ENCODE assay signal across 15 mouse cellular contexts in the genomic region with DNA sequence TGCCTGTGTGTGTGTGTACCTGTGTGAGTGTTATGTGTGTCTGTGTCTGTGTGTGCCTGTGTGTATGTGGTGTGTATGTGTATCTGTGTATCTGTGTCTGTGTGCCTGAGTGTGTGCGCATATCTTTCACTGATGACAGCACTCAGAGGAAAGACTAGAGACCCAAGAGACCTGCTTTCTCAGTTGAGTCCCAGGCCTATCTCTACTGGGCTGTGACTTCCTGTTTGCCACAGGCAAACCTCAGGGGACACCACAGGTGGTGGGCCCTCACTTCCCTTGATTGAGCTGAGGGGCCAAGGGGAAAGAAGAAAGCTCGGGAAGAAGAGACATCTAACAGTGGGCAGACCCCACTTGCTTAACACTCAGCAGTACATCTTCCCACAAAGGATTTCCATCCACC. TPM values are rescaled to one million over a fixed set of nuclear protein-coding genes. Genes with fewer than 3 reads are reported as not detected.
DNase-seq lines count a peak whose midpoint lies in the region; ATAC-seq and TF ChIP-seq lines count a peak whose summit lies in the region.
"Had no signal": no experiment of that assay in that cellular context is flagged by ENCODE, and none has a peak within 500 bp of the region (broad histone marks: within the 10 kb centered on the region; RNA-seq: fewer than 3 reads in every experiment).

No protein-coding gene starts in this region.

- 30% methylated on average over 2 of the region's 2 CpGs for WGBS in liver, postnatal 0 days (ENCODE audit: insufficient replicate concordance)
- WGBS in liver, embryonic 11.5 days = 52% methylated on average over 2 of the region's 2 CpGs
- 58% methylated on average over 2 of the region's 2 CpGs for WGBS in kidney, embryonic 15.5 days

- H3K4me1 ChIP-seq in liver, postnatal 0 days (ENCODE audit: insufficient read depth) = no peaks in the 10 kb centered on the region
- no peaks in the 10 kb centered on the region for H3K4me1 ChIP-seq in liver, embryonic 11.5 days (replicated peaks; ENCODE audit: control insufficient read depth, insufficient read depth, low read length)
- H3K4me1 ChIP-seq in kidney, embryonic 15.5 days = peaks cover 3% of the 10 kb centered on the region; the same call in 1 of the 2 replicates
- H3K4me1 ChIP-seq: heart, embryonic 12.5 days; hindbrain, embryonic 13.5 days; liver, embryonic 12.5 days had no signal

- H3K4me3 ChIP-seq in liver, postnatal 0 days (ENCODE audit: low read depth, low read length) = no peak overlapping the region
- no peak overlapping the region for H3K4me3 ChIP-seq in liver, embryonic 11.5 days (ENCODE audit: low read depth, low read length)
- H3K4me3 ChIP-seq in kidney, embryonic 15.5 days (replicated peaks) = no peak overlapping the region
- H3K4me3 ChIP-seq: heart, embryonic 12.5 days; hindbrain, embryonic 13.5 days; liver, embryonic 12.5 days had no signal

- H3K4me2 ChIP-seq in liver, postnatal 0 days (ENCODE audit: low read depth, low read length) = no peak overlapping the region
- no peak overlapping the region for H3K4me2 ChIP-seq in liver, embryonic 11.5 days
- no peak overlapping the region for H3K4me2 ChIP-seq in kidney, embryonic 15.5 days
- H3K4me2 ChIP-seq: heart, embryonic 12.5 days; hindbrain, embryonic 13.5 days; liver, embryonic 12.5 days had no signal

- peak; percentile 68 for ATAC-seq in liver, postnatal 0 days
- ATAC-seq in liver, embryonic 11.5 days (replicated peaks; ENCODE audit: low FRiP score) = no peak
- peak; percentile 27; the same call in 1 of the 2 replicates for ATAC-seq in megakaryocyte-erythroid progenitor cell, adult 5-6 weeks (replicated peaks; ENCODE audit: low FRiP score, low TSS enrichment, poor library complexity, severe bottlenecking)
- ATAC-seq in kidney, embryonic 15.5 days (replicated peaks; ENCODE audit: low FRiP score) = no peak
- ATAC-seq: intestine, postnatal 0 days; liver, embryonic 12.5 days had no signal

- H3K27ac ChIP-seq in liver, postnatal 0 days (ENCODE audit: low read depth) = peak overlapping the region; percentile 76
- H3K27ac ChIP-seq in liver, embryonic 11.5 days (ENCODE audit: low read depth, low read length) = no peak overlapping the region
- H3K27ac ChIP-seq in kidney, embryonic 15.5 days = no peak overlapping the region
- H3K27ac ChIP-seq: hindbrain, embryonic 13.5 days; liver, embryonic 12.5 days had no signal

- no peaks in the 10 kb centered on the region for H3K27me3 ChIP-seq in liver, postnatal 0 days (ENCODE audit: insufficient read depth, low read length)
- no peaks in the 10 kb centered on the region for H3K27me3 ChIP-seq in liver, embryonic 11.5 days (replicated peaks; ENCODE audit: control insufficient read depth, insufficient read depth, low read length)
- no peaks in the 10 kb centered on the region for H3K27me3 ChIP-seq in kidney, embryonic 15.5 days

- TF ChIP-seq CTCF in liver, postnatal 0 days (IDR thresholded peaks at IDR 0.05; ENCODE audit: low read depth) = no peak

- TF ChIP-seq EP300 in liver, postnatal 0 days (IDR thresholded peaks at IDR 0.05; ENCODE audit: low read depth) = no peak

- H3K9me3 ChIP-seq in liver, postnatal 0 days (ENCODE audit: low read length) = no peaks in the 10 kb centered on the region
- no peaks in the 10 kb centered on the region for H3K9me3 ChIP-seq in liver, embryonic 11.5 days (ENCODE audit: control insufficient read depth, low read length)
- no peaks in the 10 kb centered on the region for H3K9me3 ChIP-seq in kidney, embryonic 15.5 days (replicated peaks)
- H3K9me3 ChIP-seq: heart, embryonic 12.5 days; hindbrain, embryonic 13.5 days; liver, embryonic 12.5 days had no signal

- no peak overlapping the region for H3K9ac ChIP-seq in liver, postnatal 0 days (replicated peaks)
- no peak overlapping the region for H3K9ac ChIP-seq in liver, embryonic 11.5 days (ENCODE audit: low read depth, low read length)
- H3K9ac ChIP-seq in kidney, embryonic 15.5 days = no peak overlapping the region
- H3K9ac ChIP-seq: heart, embryonic 12.5 days; hindbrain, embryonic 13.5 days; liver, embryonic 12.5 days had no signal

- H3K36me3 ChIP-seq in liver, postnatal 0 days (replicated peaks; ENCODE audit: insufficient read depth, low read length) = no peaks in the 10 kb centered on the region
- no peaks in the 10 kb centered on the region for H3K36me3 ChIP-seq in liver, embryonic 11.5 days (ENCODE audit: control insufficient read depth, insufficient read depth, low read length)
- H3K36me3 ChIP-seq in kidney, embryonic 15.5 days = no peaks in the 10 kb centered on the region
- H3K36me3 ChIP-seq: heart, embryonic 12.5 days; hindbrain, embryonic 13.5 days; liver, embryonic 12.5 days had no signal

- peak; percentile 23 for DNase-seq in liver, postnatal 0 days
- no peak for DNase-seq in liver, embryonic 11.5 days (ENCODE audit: low spot score)
- DNase-seq in T-cell, adult 2 months (ENCODE audit: low spot score) = peak; percentile 44
- peak; percentile 45 for DNase-seq in thymus, postnatal 25 days
- DNase-seq in gastrocnemius, postnatal 25 days = no peak
- no peak for DNase-seq in kidney, adult 11 months
- DNase-seq: adrenal gland, postnatal 36 days had no signal

RNA-seq across cellular contexts. Expression of a gene that starts 1.9 kb away (rescaled TPM):
- polyA plus RNA-seq in liver, postnatal 0 days (2015; fragmentation: Nextera tagmentation; extraction: Ambion mirVana) = 8.7 and 9.1 TPM in 2 replicates
- polyA plus RNA-seq in liver, embryonic 11.5 days (2014; fragmentation: Nextera tagmentation; extraction: Ambion mirVana) = 0.13 TPM in 1 of 2 replicates, not detected in the other
- total RNA-seq in megakaryocyte-erythroid progenitor cell, adult 5-6 weeks (2014; fragmentation: Nextera tagmentation) = 1.7 and 16.4 TPM in 2 replicates
- 0.28 TPM in 1 of 2 replicates, not detected in the other for total RNA-seq in megakaryocyte-erythroid progenitor cell, adult 5-6 weeks (2017)
- under 1 TPM in 1 of 2 experiments, not detected in 1; 0.48 TPM for total RNA-seq in gastrocnemius, postnatal 25 days (2021)
- polyA plus RNA-seq in kidney, embryonic 15.5 days (2015; fragmentation: Nextera tagmentation; extraction: Ambion mirVana) = 0.12 and 0.44 TPM in 2 replicates
- total RNA-seq: gastrocnemius, adult 18-20 months; left cerebral cortex, postnatal 10 days had no signal
- polyA plus RNA-seq: heart, embryonic 12.5 days; hindbrain, embryonic 13.5 days; liver, embryonic 12.5 days had no signal

RNA-seq across cellular contexts. Expression of a gene that starts 11.9 kb away (rescaled TPM):
- 7.1 and 7.2 TPM in 2 replicates for polyA plus RNA-seq in liver, postnatal 0 days (2015; fragmentation: Nextera tagmentation; extraction: Ambion mirVana)
- polyA plus RNA-seq in liver, embryonic 11.5 days (2014; fragmentation: Nextera tagmentation; extraction: Ambion mirVana) = 15.6 and 16.0 TPM in 2 replicates
- total RNA-seq in megakaryocyte-erythroid progenitor cell, adult 5-6 weeks (2014; fragmentation: Nextera tagmentation) = 10.2 and 13.9 TPM in 2 replicates
- 11.5 and 14.0 TPM in 2 replicates for total RNA-seq in megakaryocyte-erythroid progenitor cell, adult 5-6 weeks (2017)
- 10 to 100 TPM; 11.2 to 14.6 TPM for total RNA-seq in gastrocnemius, postnatal 25 days (2021)
- 34.5 and 35.7 TPM in 2 replicates for polyA plus RNA-seq in kidney, embryonic 15.5 days (2015; fragmentation: Nextera tagmentation; extraction: Ambion mirVana)

RNA-seq across cellular contexts. Expression of a gene that starts 20.1 kb away (rescaled TPM):
- 1.4 and 1.5 TPM in 2 replicates for polyA plus RNA-seq in liver, postnatal 0 days (2015; fragmentation: Nextera tagmentation; extraction: Ambion mirVana)
- 3.6 and 4.0 TPM in 2 replicates for polyA plus RNA-seq in liver, embryonic 11.5 days (2014; fragmentation: Nextera tagmentation; extraction: Ambion mirVana)
- 14.9 and 32.5 TPM in 2 replicates for total RNA-seq in megakaryocyte-erythroid progenitor cell, adult 5-6 weeks (2014; fragmentation: Nextera tagmentation)
- 17.8 and 18.9 TPM in 2 replicates for total RNA-seq in megakaryocyte-erythroid progenitor cell, adult 5-6 weeks (2017)
- 1 to 10 TPM; 2.8 to 3.2 TPM for total RNA-seq in gastrocnemius, postnatal 25 days (2021)
- 2.8 and 2.9 TPM in 2 replicates for polyA plus RNA-seq in kidney, embryonic 15.5 days (2015; fragmentation: Nextera tagmentation; extraction: Ambion mirVana)

RNA-seq across cellular contexts. Expression of a gene that starts 39.4 kb away (rescaled TPM):
- polyA plus RNA-seq in liver, postnatal 0 days (2015; fragmentation: Nextera tagmentation; extraction: Ambion mirVana) = 17.2 and 18.6 TPM in 2 replicates
- polyA plus RNA-seq in liver, embryonic 11.5 days (2014; fragmentation: Nextera tagmentation; extraction: Ambion mirVana) = 43.8 and 43.9 TPM in 2 replicates
- total RNA-seq in megakaryocyte-erythroid progenitor cell, adult 5-6 weeks (2014; fragmentation: Nextera tagmentation) = 24.7 and 30.7 TPM in 2 replicates
- total RNA-seq in megakaryocyte-erythroid progenitor cell, adult 5-6 weeks (2017) = 5.2 and 8.3 TPM in 2 replicates
- 10 to 100 TPM; 22.9 to 23.3 TPM for total RNA-seq in gastrocnemius, postnatal 25 days (2021)
- 58.9 and 70.8 TPM in 2 replicates for polyA plus RNA-seq in kidney, embryonic 15.5 days (2015; fragmentation: Nextera tagmentation; extraction: Ambion mirVana)

RNA-seq across cellular contexts. Expression of a gene that starts 46.3 kb away (rescaled TPM):
- polyA plus RNA-seq in liver, postnatal 0 days (2015; fragmentation: Nextera tagmentation; extraction: Ambion mirVana) = 2.2 and 34.1 TPM in 2 replicates
- polyA plus RNA-seq in liver, embryonic 11.5 days (2014; fragmentation: Nextera tagmentation; extraction: Ambion mirVana) = 1.3 TPM in 2 replicates
- total RNA-seq in megakaryocyte-erythroid progenitor cell, adult 5-6 weeks (2014; fragmentation: Nextera tagmentation) = 2.3 TPM in 1 of 2 replicates, not detected in the other
- total RNA-seq in megakaryocyte-erythroid progenitor cell, adult 5-6 weeks (2017) = 0.15 and 0.61 TPM in 2 replicates
- total RNA-seq in gastrocnemius, postnatal 25 days (2021) = over 10,000 TPM; 22,501 to 25,220 TPM
- polyA plus RNA-seq in kidney, embryonic 15.5 days (2015; fragmentation: Nextera tagmentation; extraction: Ambion mirVana) = 13.4 and 25.1 TPM in 2 replicates

Comparison
In these comparisons a context has a peak if more than half of its experiments do, and no peak if none do; other contexts are left out.
1. ATAC-seq: peak in liver, postnatal 0 days (single experiment) and megakaryocyte-erythroid progenitor cell, adult 5-6 weeks (single experiment); none in liver, embryonic 11.5 days (single experiment) and kidney, embryonic 15.5 days (single experiment).
2. DNase-seq: peak in liver, postnatal 0 days (single experiment), T-cell, adult 2 months (single experiment) and thymus, postnatal 25 days (single experiment); none in liver, embryonic 11.5 days (single experiment), gastrocnemius, postnatal 25 days (single experiment) and kidney, adult 11 months (single experiment).